Mouse (Mus musculus): Measurements from ENCODE around the gene Unc79.

DNA sequence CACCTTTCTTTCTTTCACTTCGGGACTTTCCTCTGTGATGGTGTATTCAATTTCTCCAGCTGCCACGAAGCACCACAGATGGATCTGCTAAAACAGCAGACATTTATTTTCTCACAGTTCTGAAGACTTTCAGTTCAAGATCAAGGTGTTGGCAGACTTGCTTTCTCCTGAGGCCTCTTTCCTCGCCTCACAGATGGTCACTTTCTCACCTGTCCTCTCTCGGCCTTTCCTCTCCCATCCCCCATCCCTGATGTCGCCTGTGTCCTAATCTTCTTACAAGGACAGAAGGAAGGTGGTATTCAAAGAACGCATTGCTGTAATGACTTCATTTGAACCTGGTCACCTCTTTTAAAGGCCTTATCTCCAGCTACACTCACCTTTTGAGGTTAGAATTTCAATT, 39.1 kb downstream of the Unc79 start:
- TF ChIP-seq CTCF (IDR thresholded peaks at IDR 0.05; ENCODE audit: control insufficient read depth, insufficient read depth, insufficient replicate concordance, low read depth, low read length) (no peak), POLR2A (IDR thresholded peaks at IDR 0.05; ENCODE audit: control insufficient read depth, low read depth, low read length) (no peak)
